Mouse (Mus musculus) forebrain, embryonic 11.5 days (tissue): ENCODE results near the gene Slc46a1. TPM values are rescaled to one million over a fixed set of nuclear protein-coding genes. Genes with fewer than 3 reads are reported as not detected.

Experiments
- ATAC-seq: fragments of 200-750 bp; cut with Nextera tagmentation; replicated peaks from 2 replicates; pipeline ENCODE4 v1.8.0; 2017; ENCODE audit warnings: moderate TSS enrichment; ENCODE audit not compliant: low FRiP score
- DNase-seq: peaks from one replicate; pipeline ENCODE4 v3.0.0-alpha.2; 2017; ENCODE audit warnings: low spot score
- H3K27ac ChIP-seq: fragments of 300-500 bp; sonication (generic); 2 replicates; pipeline ENCODE4 v1.5.1; 2014; ENCODE audit warnings: low read depth, low read length
- H3K27me3 ChIP-seq: fragments of 300-500 bp; sonication (generic); 2 replicates; pipeline ENCODE4 v1.6.1; 2014; ENCODE audit warnings: mild to moderate bottlenecking, low read length, mixed read lengths; ENCODE audit not compliant: control insufficient read depth, insufficient read depth
- H3K36me3 ChIP-seq: fragments of 300-500 bp; sonication (generic); 2 replicates; pipeline ENCODE4 v1.6.1; 2014; ENCODE audit warnings: mild to moderate bottlenecking, low read length, moderate library complexity, mixed read lengths; ENCODE audit not compliant: control insufficient read depth, insufficient read depth
- H3K4me1 ChIP-seq: fragments of 300-500 bp; sonication (generic); replicated peaks from 2 replicates; pipeline ENCODE4 v1.6.1; 2014; ENCODE audit warnings: low read length, mixed read lengths; ENCODE audit not compliant: control insufficient read depth, insufficient read depth
- H3K4me2 ChIP-seq: fragments of 300-500 bp; sonication (generic); 2 replicates; pipeline ENCODE4 v1.6.1; 2014; ENCODE audit warnings: low read depth, mild to moderate bottlenecking, low read length, moderate library complexity, mixed read lengths; ENCODE audit not compliant: severe bottlenecking
- H3K4me3 ChIP-seq: fragments of 300-500 bp; sonication (generic); 2 replicates; pipeline ENCODE4 v1.5.1; 2014; ENCODE audit warnings: low read depth, low read length
- H3K9ac ChIP-seq: fragments of 300-500 bp; sonication (generic); 2 replicates; pipeline ENCODE4 v1.6.1; 2014; ENCODE audit warnings: low read length
- H3K9me3 ChIP-seq: fragments of 300-500 bp; sonication (generic); 2 replicates; pipeline ENCODE4 v1.6.1; 2016; ENCODE audit warnings: low read length, mixed read lengths; ENCODE audit not compliant: control insufficient read depth
- WGBS: fragments of 180-500 bp; shearing (Covaris S2); extraction: QIAGEN DNeasy Blood & Tissue Kit; methylation state at CpG from one replicate; pipeline ENCODE4 v1.1.7; 2014; 5-methylcytosine and 5-hydroxymethylcytosine counted together
- polyA plus RNA-seq: library from polyadenylated mRNA; unstranded; fragments of >200 nt; fragmentation: Nextera tagmentation; extraction: Ambion mirVana; gene quantifications from 2 replicates; pipeline ENCODE4 v1.2.1, GENCODE M21; 2014

Slc46a1 gene
- polyA plus RNA-seq, 1 experiment from 2014 or later = 18.4 TPM

GRCm38 (mm10) chr11:78502909-78503650 is 37.6 kb downstream of the Slc46a1 start, which contains the start of gene Sebox:
TSS of gene Sebox (plus strand) at chr11:78503447.
- Histone ChIP-seq H3K27ac (no peak within 1 kb of the TSS), H3K4me2 (no peak within 1 kb of the TSS), H3K36me3 (peaks cover 5% of the 10 kb centered on the region), H3K27me3 (no peaks in the 10 kb centered on the region), H3K4me1 (no peaks in the 10 kb centered on the region), H3K9me3 (no peaks in the 10 kb centered on the region), H3K4me3 (no peak within 1 kb of the TSS), H3K9ac (no peak within 1 kb of the TSS)
- WGBS = 69% methylated on average over 7 of the region's 7 CpGs
- DNase-seq (no peak), ATAC-seq (no peak)

GRCm38 (mm10) chr11:78505430-78505829 is 39.9 kb downstream of the Slc46a1 start:
- H3K4me2 ChIP-seq = no peak overlapping the region
- WGBS = 82% methylated on average over 3 of the region's 3 CpGs
- ATAC-seq (no peak), DNase-seq (no peak)
- no peak overlapping the region for H3K27ac ChIP-seq
- H3K27me3 ChIP-seq = no peaks in the 10 kb centered on the region
- H3K4me3 ChIP-seq = no peak overlapping the region
- H3K36me3 ChIP-seq = peaks cover 8% of the 10 kb centered on the region
- no peak overlapping the region for H3K9ac ChIP-seq
- H3K9me3 ChIP-seq = no peaks in the 10 kb centered on the region
- no peaks in the 10 kb centered on the region for H3K4me1 ChIP-seq

GRCm38 (mm10) chr11:78509148-78509547 is 43.7 kb downstream of the Slc46a1 start:
- DNase-seq (no peak), ATAC-seq (no peak)
- Histone ChIP-seq H3K9ac (no peak overlapping the region), H3K36me3 (peaks cover 8% of the 10 kb centered on the region), H3K4me2 (no peak overlapping the region), H3K27me3 (no peaks in the 10 kb centered on the region), H3K27ac (no peak overlapping the region), H3K4me1 (peaks cover 4% of the 10 kb centered on the region; the same call in 1 of the 2 replicates), H3K9me3 (no peaks in the 10 kb centered on the region), H3K4me3 (no peak overlapping the region)
- WGBS = 79% methylated on average over 5 of the region's 5 CpGs

GRCm38 (mm10) chr11:78512025-78512957 is 46.8 kb downstream of the Slc46a1 start, which contains the start of the genes Tmem199 and Poldip2:
TSS of gene Tmem199 (minus strand) at chr11:78512172.
TSS of gene Poldip2 (plus strand) at chr11:78512193.
- Histone ChIP-seq H3K4me2 (peak within 1 kb of the TSS; percentile 94), H3K4me1 (peaks cover 4% of the 10 kb centered on the region; the same call in 1 of the 2 replicates), H3K4me3 (peak within 1 kb of the TSS; percentile 88), H3K9me3 (no peaks in the 10 kb centered on the region), H3K9ac (peak within 1 kb of the TSS; percentile 95), H3K27me3 (no peaks in the 10 kb centered on the region), H3K27ac (peak within 1 kb of the TSS; percentile 62), H3K36me3 (peaks cover 14% of the 10 kb centered on the region)
- ATAC-seq = peak; percentile 93
- under 1% methylated on average over 65 of the region's 67 CpGs for WGBS
- peak; percentile 96 for DNase-seq

- H3K4me1 ChIP-seq = peaks cover 4% of the 10 kb centered on the region; the same call in 1 of the 2 replicates
- H3K9me3 ChIP-seq = no peaks in the 10 kb centered on the region
- peak overlapping the region; percentile 88 for H3K4me3 ChIP-seq
- peaks cover 11% of the 10 kb centered on the region for H3K36me3 ChIP-seq
- 84% methylated on average over 3 of the region's 3 CpGs for WGBS
- no peaks in the 10 kb centered on the region for H3K27me3 ChIP-seq
- H3K9ac ChIP-seq = peak overlapping the region; percentile 95
- H3K4me2 ChIP-seq = peak overlapping the region; percentile 94; the same call in 1 of the 2 replicates
- H3K27ac ChIP-seq = no peak overlapping the region
- no peak for DNase-seq
- ATAC-seq = no peak
These were observed 47.8 kb downstream of the Slc46a1 start for GRCm38 (mm10) chr11:78513106-78513790.

- ATAC-seq (no peak), DNase-seq (no peak)
- no peak overlapping the region for H3K27ac ChIP-seq
- WGBS = 68% methylated on average over 2 of the region's 2 CpGs
- no peak overlapping the region for H3K4me2 ChIP-seq
- H3K36me3 ChIP-seq = peaks cover 15% of the 10 kb centered on the region
- H3K9ac ChIP-seq = no peak overlapping the region
- H3K9me3 ChIP-seq = no peaks in the 10 kb centered on the region
- peaks cover 4% of the 10 kb centered on the region; the same call in 1 of the 2 replicates for H3K4me1 ChIP-seq
- H3K4me3 ChIP-seq = no peak overlapping the region
- no peaks in the 10 kb centered on the region for H3K27me3 ChIP-seq
These were observed 50.2 kb downstream of the Slc46a1 start for GRCm38 (mm10) chr11:78515549-78516325.

GRCm38 (mm10) chr11:78518931-78519330 is 53.4 kb downstream of the Slc46a1 start:
- H3K4me3 ChIP-seq = no peak overlapping the region
- no peaks in the 10 kb centered on the region for H3K27me3 ChIP-seq
- DNase-seq = no peak
- H3K27ac ChIP-seq = no peak overlapping the region
- peaks cover 28% of the 10 kb centered on the region for H3K36me3 ChIP-seq
- no peak for ATAC-seq
- no peak overlapping the region for H3K9ac ChIP-seq
- no peaks in the 10 kb centered on the region for H3K4me1 ChIP-seq
- 96% methylated on average over 10 of the region's 10 CpGs for WGBS
- no peaks in the 10 kb centered on the region for H3K9me3 ChIP-seq
- no peak overlapping the region for H3K4me2 ChIP-seq
